Mouse (Mus musculus) layer of hippocampus, adult 2 months (tissue): Measurements from ENCODE around the gene Sntb2. TPM values are rescaled to one million over a fixed set of nuclear protein-coding genes. Genes with fewer than 3 reads are reported as not detected.
A peak's percentile ranks its signal among the peaks of the same experiment; 100 is the strongest.
"Not testable (repeated sequence)": the region's sequence is repeated elsewhere in the genome, so short reads cannot be mapped to it uniquely, and the experiment has no call there.

ENCODE experiments used
- DNase-seq, 2 experiments: peaks; one replicate each; pipeline ENCODE4 v3.0.0; 2022; ENCODE audit warnings: low spot score in 2 of 2
- H3K27ac ChIP-seq: fragments of 200-600 bp; 2 replicates; pipeline ENCODE4 v1.8.1; 2022
- H3K4me3 ChIP-seq: fragments of 200-600 bp; 2 replicates; pipeline ENCODE4 v1.8.1; 2022; ENCODE audit warnings: mild to moderate bottlenecking
- CTCF ChIP-seq: fragments of 200-600 bp; conservative IDR thresholded peaks from 2 replicates; pipeline ENCODE4 v1.8.1; 2022; ENCODE audit warnings: antibody characterized with exemption, mild to moderate bottlenecking, moderate library complexity
- total RNA-seq, 2 experiments: library from RNA; stranded (reverse); gene quantifications; 2 replicates each; pipeline ENCODE4 v1.2.3; 2021

Sntb2 gene
- total RNA-seq, 2 experiments from 2014 or later = 24.8 to 24.9 TPM

GRCm38 (mm10) chr8:107031577-107032090 lies 96.1 kb downstream of the Sntb2 start:
- Histone ChIP-seq H3K4me3 (peak overlapping the region; percentile 88), H3K27ac (peak overlapping the region; percentile 93)
- peak in 1 of 2 experiments; percentile 20 for DNase-seq
- no peak for TF ChIP-seq CTCF

- DNase-seq, H3K4me3 ChIP-seq, H3K27ac ChIP-seq: not testable (repeated sequence)
- peak; percentile 36 for TF ChIP-seq CTCF
Measured at GRCm38 (mm10) chr8:107033609-107034008, 98.1 kb downstream of the Sntb2 start.

DNA sequence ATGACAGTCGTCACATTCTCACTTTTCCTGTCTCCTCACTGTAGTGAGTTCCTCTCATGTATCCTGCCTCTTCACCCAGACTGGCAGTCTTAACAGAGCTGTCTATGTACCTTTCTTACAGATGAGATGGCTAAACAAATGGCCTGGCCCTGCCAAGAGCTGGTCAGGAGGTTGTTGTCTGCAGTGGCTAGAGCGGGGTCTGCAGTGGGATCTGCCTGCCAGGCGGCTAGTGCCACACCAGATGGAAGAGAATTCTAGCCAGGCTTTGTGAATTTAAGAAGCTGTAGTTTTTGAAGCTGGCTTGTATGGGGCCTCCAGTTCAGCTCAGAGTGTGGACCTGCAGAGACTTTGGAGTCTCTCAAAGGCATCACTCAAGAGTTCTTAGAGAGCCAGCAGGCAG lies 100.1 kb downstream of the Sntb2 start:
- H3K4me3 ChIP-seq = no peak overlapping the region
- no peak overlapping the region for H3K27ac ChIP-seq
- DNase-seq = no peak
- no peak for TF ChIP-seq CTCF

- H3K4me3 ChIP-seq = no peak overlapping the region
- no peak overlapping the region for H3K27ac ChIP-seq
- no peak for TF ChIP-seq CTCF
- DNase-seq = no peak
Measured at GRCm38 (mm10) chr8:107036626-107037025, 101.1 kb downstream of the Sntb2 start.

GRCm38 (mm10) chr8:107040632-107041031 lies 105.1 kb downstream of the Sntb2 start:
- H3K4me3 ChIP-seq = no peak overlapping the region
- DNase-seq = no peak
- TF ChIP-seq CTCF = no peak
- no peak overlapping the region for H3K27ac ChIP-seq

GRCm38 (mm10) chr8:107045478-107045877 lies 109.9 kb downstream of the Sntb2 start:
- no peak overlapping the region for H3K4me3 ChIP-seq
- no peak for DNase-seq
- no peak for TF ChIP-seq CTCF
- no peak overlapping the region for H3K27ac ChIP-seq

GRCm38 (mm10) chr8:107046976-107047375 lies 111.4 kb downstream of the Sntb2 start:
- no peak overlapping the region for H3K27ac ChIP-seq
- DNase-seq = no peak
- no peak for TF ChIP-seq CTCF
- peak overlapping the region; percentile 94 for H3K4me3 ChIP-seq

- H3K27ac ChIP-seq = peak within 1 kb of the TSS; percentile 93
- TF ChIP-seq CTCF = no peak; the same call in 1 of the 2 replicates
- peak; percentile 86 for DNase-seq
- H3K4me3 ChIP-seq = peak within 1 kb of the TSS; percentile 94
Measured at GRCm38 (mm10) chr8:107048061-107048941, 112.8 kb downstream of the Sntb2 start, which contains the start of gene Pdf. Gene Pdf, minus strand, starts transcription at chr8:107048614.

DNA sequence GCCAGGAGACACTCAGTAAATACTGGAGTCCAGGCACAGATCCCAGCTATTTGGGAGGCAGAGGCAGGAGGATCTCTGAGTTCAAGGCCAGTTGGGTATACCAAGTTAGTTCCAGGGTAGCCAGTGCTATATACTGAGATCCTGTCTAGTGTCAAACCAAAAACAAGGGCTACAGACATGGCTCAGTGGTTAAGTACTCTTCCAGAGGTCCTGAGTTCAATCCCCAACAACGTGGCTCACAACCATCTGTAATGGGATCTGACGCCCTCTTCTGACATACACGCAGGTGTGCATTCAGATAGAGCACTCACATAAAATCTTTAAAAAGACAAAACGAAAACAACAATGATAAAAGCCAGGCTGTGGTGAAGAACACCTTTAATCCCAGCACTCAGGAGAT lies 113.9 kb downstream of the Sntb2 start:
- no peak for DNase-seq
- no peak for TF ChIP-seq CTCF
- Histone ChIP-seq H3K4me3 (peak overlapping the region; percentile 94; the same call in 1 of the 2 replicates), H3K27ac (no peak overlapping the region; the same call in 1 of the 2 replicates)

- no peak for TF ChIP-seq CTCF
- no peak overlapping the region for H3K4me3 ChIP-seq
- H3K27ac ChIP-seq = no peak overlapping the region
- no peak for DNase-seq
Measured at GRCm38 (mm10) chr8:107052046-107052445, 116.5 kb downstream of the Sntb2 start.

DNA sequence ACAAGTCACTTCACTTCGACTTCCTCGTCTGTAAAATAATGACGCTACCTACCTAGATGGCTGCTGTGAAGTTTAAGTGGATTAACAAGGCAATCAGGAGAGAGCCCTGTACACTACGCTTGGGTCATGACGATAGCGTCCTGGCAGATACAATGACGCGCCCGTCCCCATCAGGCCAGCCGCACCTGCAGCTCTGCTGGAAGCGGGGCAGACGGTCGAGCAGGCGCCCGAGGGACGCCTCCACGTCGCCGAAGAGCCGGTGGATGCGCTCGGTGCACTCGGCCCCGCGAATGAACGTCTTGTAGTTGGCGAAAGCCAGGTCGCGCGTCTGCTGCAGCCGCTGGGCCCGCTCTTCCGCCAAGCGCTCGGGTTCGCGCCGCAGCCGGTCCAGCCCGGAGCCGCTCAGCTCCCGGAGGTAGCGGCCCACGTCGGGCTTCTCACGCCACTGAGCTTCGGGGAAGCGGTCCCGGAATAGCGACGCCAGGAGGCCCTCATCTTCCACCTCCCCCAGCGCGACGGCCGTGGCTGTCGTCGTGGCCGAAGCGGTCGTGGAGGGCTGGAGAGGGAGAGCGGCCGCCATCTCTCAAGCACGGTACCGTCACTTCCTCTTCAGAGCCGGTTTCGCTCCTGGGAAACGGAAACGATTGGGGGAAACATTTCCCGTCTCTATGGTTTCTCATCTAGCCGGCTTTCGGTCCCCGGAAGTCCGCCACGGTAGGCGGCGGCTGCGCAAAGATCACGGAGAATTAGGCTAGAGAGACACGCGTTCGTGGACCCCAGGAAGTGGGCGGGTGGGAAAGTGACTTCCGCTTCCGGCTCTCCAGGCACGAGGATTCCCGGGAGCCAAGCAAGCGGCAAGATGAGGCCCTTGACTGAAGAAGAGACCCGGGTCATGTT lies 120.8 kb downstream of the Sntb2 start, which contains the start of the genes Cog8 and Nip7:
Gene Cog8, minus strand, starts transcription at position 614 of the 897 bp plus-strand sequence.
Gene Nip7, plus strand, starts transcription at position 802 of the 897 bp plus-strand sequence.
- no peak for TF ChIP-seq CTCF
- DNase-seq = peak; percentile 95 to 98
- peak within 1 kb of the TSS; percentile 93 for H3K27ac ChIP-seq
- peak within 1 kb of the TSS; percentile 93 for H3K4me3 ChIP-seq

DNA sequence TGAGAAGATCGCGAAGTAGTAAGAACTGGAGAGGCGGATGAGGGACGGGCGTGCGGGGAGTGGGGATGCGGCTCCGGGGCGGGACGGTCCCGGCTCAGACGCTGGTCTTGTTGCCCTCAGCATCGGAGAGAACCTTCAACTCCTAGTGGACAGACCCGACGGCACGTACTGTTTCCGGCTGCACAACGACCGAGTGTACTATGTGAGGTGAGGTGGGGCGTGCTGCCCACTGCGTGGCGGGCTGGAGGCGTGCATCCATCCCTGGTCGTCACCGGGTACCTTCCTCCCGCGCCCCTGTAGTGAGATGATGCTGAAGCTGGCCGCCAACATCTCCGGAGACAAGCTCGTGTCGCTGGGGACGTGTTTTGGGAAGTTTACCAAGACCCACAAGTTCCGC lies 121.4 kb downstream of the Sntb2 start:
- DNase-seq = no peak
- TF ChIP-seq CTCF = no peak
- H3K27ac ChIP-seq = peak overlapping the region; percentile 76
- H3K4me3 ChIP-seq = peak overlapping the region; percentile 93

DNA sequence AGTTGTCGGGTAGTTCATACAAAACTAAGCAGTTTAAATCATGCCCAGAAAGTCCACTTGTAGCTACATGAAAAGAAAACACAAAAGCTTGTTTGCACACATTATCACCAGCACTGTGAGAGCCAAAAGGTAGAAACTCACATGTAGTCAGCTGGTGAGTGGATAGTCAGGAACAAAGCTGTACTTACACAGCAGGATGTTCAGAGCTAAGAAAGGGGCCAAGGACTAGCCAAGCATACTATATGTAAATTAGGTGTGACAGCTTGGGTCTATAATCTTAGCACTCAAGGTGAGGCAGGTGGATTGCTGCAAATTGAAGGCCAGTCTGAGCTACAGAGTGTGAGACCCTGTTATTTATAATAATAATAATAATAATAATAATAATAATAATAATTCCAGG lies 127.1 kb downstream of the Sntb2 start:
- TF ChIP-seq CTCF = no peak
- DNase-seq = no peak
- H3K27ac ChIP-seq = no peak overlapping the region
- no peak overlapping the region for H3K4me3 ChIP-seq
